Mouse (Mus musculus) spleen, adult 2 months (tissue): ENCODE results near the gene Capn10.

ENCODE experiments used
- CTCF ChIP-seq: fragments of 200-500 bp; IDR thresholded peaks from 2 replicates; pipeline ENCODE4 v1.5.1; 2011; ENCODE audit warnings: mild to moderate bottlenecking, inconsistent platforms; ENCODE audit not compliant: insufficient read depth, insufficient read length, insufficient replicate concordance; ENCODE audit errors: extremely low read depth
- POLR2A ChIP-seq: fragments of 200-500 bp; IDR thresholded peaks from 2 replicates; pipeline ENCODE4 v1.6.1; 2011; ENCODE audit warnings: low read depth, low read length, inconsistent platforms

- TF ChIP-seq CTCF (no peak), POLR2A (no peak)
Measured at GRCm38 (mm10) chr1:92936467-92936866, 2.3 kb downstream of the Capn10 start.
